Mouse (Mus musculus) cerebral cortex, adult 2 months (tissue): ENCODE measurements around the gene Fars2.

Source experiments
- WGBS: fragments of 180-500 bp; shearing (Covaris S2); methylation state at CpG from one replicate; pipeline ENCODE4 v1.1.7; 2018; 5-methylcytosine and 5-hydroxymethylcytosine counted together

Gene Fars2

DNA sequence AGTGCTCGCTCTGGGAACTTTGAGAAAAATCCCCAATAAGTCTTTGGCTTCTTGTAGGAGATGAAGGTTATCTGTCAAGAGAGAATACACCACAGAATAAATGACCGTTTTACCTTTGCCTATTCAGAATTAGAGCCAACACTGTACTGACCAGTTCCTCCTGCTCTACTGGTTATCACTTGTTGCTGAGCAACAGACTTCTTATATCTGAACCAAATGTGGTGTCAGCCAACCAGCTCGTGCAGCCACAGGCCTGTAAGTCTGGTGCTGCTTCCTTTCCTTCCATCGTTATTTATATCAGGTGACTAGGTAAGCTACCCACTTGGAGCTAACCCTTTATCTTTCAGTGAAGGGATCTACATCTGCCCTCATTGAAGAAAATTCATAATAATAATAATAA, 179.4 kb downstream of the Fars2 start:
- 73% methylated on average over 4 of the region's 4 CpGs for WGBS

GRCm38 (mm10) chr13:36297950-36298781, 181.0 kb downstream of the Fars2 start:
- 33% methylated on average over 3 of the region's 3 CpGs for WGBS

GRCm38 (mm10) chr13:36302770-36303169, 185.6 kb downstream of the Fars2 start:
- WGBS = 75% methylated on average over 3 of the region's 3 CpGs

DNA sequence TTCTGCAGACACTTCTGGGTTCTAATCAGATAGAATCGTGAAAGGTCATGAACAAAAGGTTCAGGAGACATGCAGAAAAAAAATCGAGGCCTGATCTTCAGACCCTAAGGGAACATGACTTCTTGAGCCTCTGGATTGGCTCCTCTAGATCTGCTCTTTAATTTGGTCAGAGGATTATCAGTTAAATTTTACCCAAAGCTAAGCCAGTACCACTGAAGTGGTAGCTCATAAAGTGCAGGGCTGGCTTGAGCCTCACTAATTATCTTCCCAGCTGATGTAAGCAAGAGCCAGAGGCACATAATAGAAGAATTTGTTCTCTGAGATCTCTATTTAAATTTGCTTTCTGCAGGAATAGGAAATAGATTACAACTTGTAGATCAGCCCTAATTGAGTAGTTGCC, 188.1 kb downstream of the Fars2 start:
- 57% methylated on average over 2 of the region's 2 CpGs for WGBS

DNA sequence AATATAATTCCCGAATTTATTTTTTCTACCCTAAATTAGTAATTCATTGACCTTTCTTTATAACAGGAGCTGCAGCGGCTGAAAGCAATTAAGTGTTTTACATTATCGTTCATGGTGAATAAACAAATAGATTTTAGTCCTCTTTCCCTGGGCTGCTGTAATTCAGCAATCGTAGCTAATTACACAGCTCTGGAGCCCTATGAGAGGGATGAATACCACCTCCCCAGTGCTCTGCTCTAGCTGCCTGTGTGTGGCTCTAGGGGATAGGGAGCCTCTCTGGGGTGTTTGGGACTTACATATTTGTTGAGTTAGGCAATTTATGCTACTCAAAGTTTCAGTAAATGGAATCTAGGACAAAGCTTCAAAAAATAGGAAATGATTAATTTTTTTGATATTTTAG, 190.2 kb downstream of the Fars2 start:
- WGBS = 70% methylated on average over 4 of the region's 4 CpGs

DNA sequence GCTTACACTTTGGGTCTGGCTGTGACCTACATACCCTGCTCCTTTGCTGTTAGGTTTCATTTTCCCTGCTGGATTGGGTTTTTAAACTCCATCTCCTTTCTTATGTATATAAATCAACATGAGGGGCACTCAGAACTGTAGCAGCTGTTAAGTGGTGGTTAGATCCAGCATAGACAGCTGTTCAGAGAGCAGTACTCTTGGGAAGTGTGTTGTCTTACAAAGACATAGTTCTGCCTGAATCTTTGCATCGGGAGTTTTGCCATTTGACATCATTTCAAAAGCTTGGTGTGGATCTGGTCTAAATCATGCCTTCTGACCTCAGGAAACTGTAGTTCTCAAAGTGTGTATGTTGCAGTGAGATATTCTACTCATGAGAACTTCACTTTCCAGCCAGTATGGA, 191.9 kb downstream of the Fars2 start:
- 56% methylated on average over 1 of the region's 1 CpGs for WGBS

DNA sequence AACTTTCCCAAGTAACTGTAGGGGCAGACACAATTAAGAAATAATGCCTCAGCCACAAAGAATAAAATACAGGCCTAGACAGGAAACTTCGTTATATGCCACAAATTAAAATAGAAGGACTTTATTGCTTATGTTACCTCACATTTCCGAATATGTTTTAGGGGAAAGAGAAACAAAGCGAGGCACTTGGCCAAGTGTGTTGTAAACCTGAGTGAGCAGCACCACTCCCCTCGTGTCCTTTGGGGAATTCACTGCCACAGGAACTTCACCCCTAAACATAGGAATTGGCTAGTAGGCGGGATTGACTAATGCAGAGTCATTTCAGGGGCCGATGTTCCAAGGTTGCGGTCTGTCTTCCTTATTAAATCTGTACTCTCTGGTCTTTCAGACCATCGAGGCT, 197.0 kb downstream of the Fars2 start:
- 66% methylated on average over 8 of the region's 8 CpGs for WGBS

DNA sequence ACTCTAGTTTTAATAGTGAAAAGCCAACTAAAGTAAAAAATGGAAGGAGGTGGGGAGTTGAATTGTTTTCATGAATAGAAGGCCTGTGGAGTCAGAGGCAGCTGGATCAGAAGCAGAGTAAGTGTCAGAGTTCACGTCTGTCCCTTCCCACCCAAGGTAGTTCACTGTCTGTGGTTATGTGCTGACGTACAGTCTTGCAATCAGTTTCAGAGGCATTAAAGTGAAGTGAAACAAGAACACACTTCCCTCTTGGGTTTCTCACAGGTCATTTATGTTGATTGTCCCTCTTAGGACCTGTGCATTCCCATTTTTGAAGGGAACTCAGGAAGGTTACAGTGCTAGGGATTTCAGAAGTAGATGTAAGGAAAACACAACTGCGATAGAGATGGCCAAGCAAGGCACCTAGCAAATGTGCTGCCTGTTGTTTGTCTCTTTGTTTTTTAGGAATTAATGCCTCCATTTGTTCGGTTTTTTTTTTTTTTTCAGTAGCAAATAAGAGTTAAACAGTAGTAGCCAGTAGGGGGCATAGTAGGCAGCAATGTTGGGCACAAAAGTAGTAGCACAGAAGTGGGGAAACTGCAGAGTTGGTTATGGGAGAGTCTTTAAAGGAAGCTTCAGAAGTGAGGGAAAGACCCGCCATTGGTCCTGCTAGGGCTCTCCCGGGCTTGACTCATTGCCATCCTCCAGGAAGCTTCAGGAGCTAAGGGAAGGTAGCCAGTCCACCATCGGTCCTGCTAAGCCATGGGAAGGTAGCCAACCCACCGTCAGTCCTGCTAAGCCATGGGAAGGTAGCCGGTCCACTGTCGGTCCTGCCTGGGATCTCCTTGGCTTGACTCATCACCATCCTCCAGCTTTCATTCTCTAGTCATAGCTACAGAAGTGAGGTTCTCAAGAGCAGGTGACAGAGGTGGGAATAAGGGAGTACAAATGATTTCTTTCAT, 197.9 kb downstream of the Fars2 start:
- 80% methylated on average over 10 of the region's 10 CpGs for WGBS

DNA sequence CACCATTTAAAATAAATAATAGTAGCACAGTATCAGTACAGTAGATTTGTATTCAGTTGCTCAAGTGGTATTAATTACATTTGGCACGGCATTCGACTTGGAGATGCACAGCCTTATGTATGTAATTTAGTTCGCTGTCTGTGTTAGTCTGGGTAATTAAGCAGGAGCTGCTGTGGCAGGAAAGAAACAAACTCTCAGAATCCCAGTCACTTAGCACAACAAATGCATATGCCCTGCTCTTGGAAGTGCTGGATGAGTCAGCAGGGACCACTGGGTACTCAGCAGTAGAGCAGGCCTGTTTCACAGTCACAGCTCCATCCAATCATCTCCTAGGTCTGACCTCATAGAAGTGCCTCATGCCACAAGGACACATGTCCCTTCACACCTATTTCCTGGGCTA, 200.6 kb downstream of the Fars2 start:
- WGBS = 64% methylated on average over 3 of the region's 3 CpGs

DNA sequence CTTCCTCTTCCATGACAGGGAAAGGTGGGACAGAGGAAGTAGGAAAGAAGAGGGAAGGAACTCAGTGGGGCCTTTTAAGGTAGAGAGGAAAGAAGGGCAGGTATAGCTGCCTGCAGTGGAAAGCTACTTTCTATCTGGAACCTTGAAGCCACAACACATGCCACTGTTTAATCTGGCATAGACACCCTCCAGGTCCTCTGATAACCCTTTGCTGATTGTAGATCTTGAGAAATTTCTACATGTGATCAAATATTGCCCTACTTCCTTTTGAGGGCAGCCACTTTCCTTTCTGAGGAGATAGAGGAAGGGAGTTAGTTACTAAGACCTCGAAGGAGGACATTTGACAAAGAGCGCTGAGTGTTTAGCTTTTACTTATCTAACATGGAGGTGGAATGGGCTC, 207.4 kb downstream of the Fars2 start:
- 96% methylated on average over 2 of the region's 2 CpGs for WGBS

- WGBS = 47% methylated on average over 3 of the region's 3 CpGs
These were observed 209.3 kb downstream of the Fars2 start for GRCm38 (mm10) chr13:36326539-36326938.

GRCm38 (mm10) chr13:36329871-36330270, 212.7 kb downstream of the Fars2 start:
- WGBS = 86% methylated on average over 2 of the region's 2 CpGs

- 93% methylated on average over 3 of the region's 3 CpGs for WGBS
These were observed 213.3 kb downstream of the Fars2 start for GRCm38 (mm10) chr13:36330542-36330941.

GRCm38 (mm10) chr13:36334748-36335147, 217.5 kb downstream of the Fars2 start:
- 82% methylated on average over 5 of the region's 5 CpGs for WGBS

- WGBS = 84% methylated on average over 11 of the region's 11 CpGs
These were observed 234.3 kb downstream of the Fars2 start for GRCm38 (mm10) chr13:36351529-36351928.

- WGBS = 86% methylated on average over 4 of the region's 4 CpGs
These were observed 240.3 kb downstream of the Fars2 start for GRCm38 (mm10) chr13:36357469-36357868.

- 73% methylated on average over 3 of the region's 3 CpGs for WGBS
These were observed 244.2 kb downstream of the Fars2 start for GRCm38 (mm10) chr13:36361419-36361818.

- 93% methylated on average over 5 of the region's 5 CpGs for WGBS
These were observed 248.5 kb downstream of the Fars2 start for GRCm38 (mm10) chr13:36365719-36366118.

DNA sequence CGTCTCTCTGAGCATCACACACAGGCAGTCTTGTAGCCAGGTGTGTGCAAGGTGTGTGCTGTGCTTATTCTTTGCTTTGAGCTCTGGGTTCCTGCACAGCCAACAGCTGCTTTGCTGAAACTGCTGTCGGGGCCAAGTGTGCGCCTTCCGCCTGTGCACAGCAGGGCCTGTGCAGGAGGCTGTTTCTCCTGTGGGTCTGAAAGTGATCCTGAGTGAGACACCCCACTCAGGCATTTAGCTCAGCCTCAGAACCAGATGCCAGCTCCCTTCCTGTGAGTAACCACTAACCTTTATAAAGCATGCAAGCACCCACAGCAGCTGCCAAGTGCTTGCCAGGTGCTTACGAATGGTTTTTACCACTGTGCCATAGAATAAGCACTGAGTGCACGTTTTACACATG, 249.1 kb downstream of the Fars2 start:
- WGBS = 65% methylated on average over 6 of the region's 6 CpGs

DNA sequence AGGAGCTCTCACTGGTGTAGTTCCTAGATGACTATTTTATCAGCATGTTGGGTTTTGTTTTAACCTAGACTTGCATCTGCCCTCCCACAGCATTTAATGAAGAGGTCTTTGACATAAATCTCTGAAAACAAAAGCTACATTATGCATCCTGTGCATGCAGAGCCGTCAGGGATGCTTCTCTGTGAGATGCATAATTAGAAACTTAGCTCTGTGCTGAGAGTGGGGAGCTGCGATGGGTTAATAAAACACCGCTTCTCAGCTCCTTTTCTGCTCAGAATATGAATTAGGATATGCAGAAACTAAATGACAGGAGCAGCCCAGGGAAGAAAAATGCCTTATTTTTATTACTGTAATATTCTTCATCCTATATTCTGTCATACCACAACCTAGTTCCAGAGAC, 251.6 kb downstream of the Fars2 start:
- WGBS = 42% methylated on average over 3 of the region's 3 CpGs

DNA sequence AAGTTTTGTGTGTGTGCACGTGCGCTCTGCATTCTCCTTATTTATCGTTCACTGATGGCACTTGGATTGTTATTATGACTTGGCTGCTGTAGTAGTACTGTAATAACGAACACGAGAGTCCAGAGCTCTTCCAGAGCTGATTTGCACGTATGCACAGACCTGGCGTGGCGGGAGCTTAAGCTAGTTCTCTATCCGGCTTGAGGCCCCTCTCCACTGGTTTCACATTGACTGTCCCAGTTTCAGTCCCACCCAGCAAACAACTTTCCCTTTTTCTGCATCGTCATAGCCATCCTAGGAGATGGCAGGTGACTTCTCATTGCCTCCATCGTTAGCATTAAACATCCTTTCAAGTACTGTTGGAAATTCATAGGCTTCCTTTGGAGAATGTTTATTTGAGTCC, 252.2 kb downstream of the Fars2 start:
- 61% methylated on average over 11 of the region's 11 CpGs for WGBS

DNA sequence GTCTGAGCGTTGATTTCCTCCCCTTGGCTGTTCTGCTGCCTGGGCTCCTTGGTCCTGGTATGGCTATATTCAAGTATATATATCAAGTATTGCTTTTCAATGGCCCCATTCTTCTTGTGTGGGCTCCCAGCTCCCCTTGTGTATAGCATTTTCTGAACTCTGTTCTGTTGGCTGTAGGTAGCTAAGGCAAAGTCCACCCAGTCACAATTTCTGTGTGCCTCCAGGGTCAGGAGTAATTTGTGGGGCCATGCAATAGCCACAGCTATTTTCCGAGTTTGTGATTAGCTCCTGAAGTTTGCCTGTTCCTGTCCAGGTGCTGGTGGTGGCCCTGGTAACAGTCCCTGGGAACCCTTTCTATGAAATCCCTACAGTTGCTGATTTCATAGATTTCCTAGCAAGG, 266.0 kb downstream of the Fars2 start:
- WGBS = 77% methylated on average over 2 of the region's 2 CpGs

DNA sequence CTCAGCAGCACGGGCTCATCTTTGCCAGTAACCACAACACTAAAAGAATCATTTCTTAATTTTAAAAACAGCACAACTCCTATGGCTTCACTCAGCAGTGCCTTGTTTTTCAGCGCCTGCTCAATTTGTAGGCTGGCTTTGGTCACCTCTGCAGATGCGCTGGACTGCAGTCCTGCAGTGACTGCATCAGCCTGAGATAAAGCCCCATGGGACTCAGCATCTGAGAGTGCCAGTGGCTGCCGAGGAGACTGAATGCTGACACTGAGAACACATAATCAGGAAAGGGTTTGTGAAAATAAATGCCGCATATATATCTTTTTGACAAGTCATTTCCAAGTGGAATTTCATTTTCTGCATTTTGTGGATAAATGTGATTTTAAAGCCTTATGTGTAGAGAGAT, 268.9 kb downstream of the Fars2 start:
- WGBS = 72% methylated on average over 5 of the region's 5 CpGs
